Mouse (Mus musculus) megakaryocyte, embryonic 14.5 days (primary cell): ENCODE data around the gene Tcp11.

Experiments
- FLI1 ChIP-seq: IDR thresholded peaks from 2 replicates; pipeline ENCODE4 v1.6.1; 2012; ENCODE audit warnings: low read length, inconsistent platforms, mixed read lengths
- GATA1 ChIP-seq: IDR thresholded peaks from 3 replicates; pipeline ENCODE4 v1.6.1; 2012; ENCODE audit warnings: mixed read lengths, low read length, inconsistent platforms, borderline replicate concordance

- no peak for TF ChIP-seq GATA1
- no peak for TF ChIP-seq FLI1
These were observed 43.4 kb downstream of the Tcp11 start for GRCm38 (mm10) chr17:28036813-28037756.
